Mouse (Mus musculus): ENCODE measurements around the gene Mfn1. TPM values are rescaled to one million over a fixed set of nuclear protein-coding genes. Genes with fewer than 3 reads are reported as not detected.
A peak's percentile ranks its signal among the peaks of the same experiment; 100 is the strongest.

Mfn1 gene
- polyA plus RNA-seq, 1 experiment from 2014 or later = 41.7 TPM

GRCm38 (mm10) chr3:32494387-32495087, 34.7 kb upstream of the Mfn1 start:
- no peak overlapping the region for H3K4me2 ChIP-seq (ENCODE audit: low read length)
- peaks cover 2% of the 10 kb centered on the region; the same call in 1 of the 2 replicates for H3K4me1 ChIP-seq (replicated peaks; ENCODE audit: control insufficient read depth, insufficient read depth, low read length)
- H3K27ac ChIP-seq (ENCODE audit: low read length) = no peak overlapping the region
- H3K36me3 ChIP-seq (ENCODE audit: control insufficient read depth, insufficient read depth) = no peaks in the 10 kb centered on the region
- no peak overlapping the region for H3K4me3 ChIP-seq (replicated peaks; ENCODE audit: low read length)
- H3K27me3 ChIP-seq (replicated peaks; ENCODE audit: control insufficient read depth, insufficient read depth, low read length) = no peaks in the 10 kb centered on the region
- ATAC-seq = no peak
- H3K9ac ChIP-seq (replicated peaks; ENCODE audit: low read depth, low read length) = no peak overlapping the region
- H3K9me3 ChIP-seq (ENCODE audit: control insufficient read depth, low read length) = no peaks in the 10 kb centered on the region
- 94% methylated on average over 8 of the region's 8 CpGs for WGBS

- H3K36me3 ChIP-seq (ENCODE audit: control insufficient read depth, insufficient read depth) = no peaks in the 10 kb centered on the region
- no peak overlapping the region for H3K4me2 ChIP-seq (ENCODE audit: low read length)
- H3K27ac ChIP-seq (ENCODE audit: low read length) = no peak overlapping the region
- WGBS = 34% methylated on average over 8 of the region's 8 CpGs
- peaks cover 2% of the 10 kb centered on the region; the same call in 1 of the 2 replicates for H3K4me1 ChIP-seq (replicated peaks; ENCODE audit: control insufficient read depth, insufficient read depth, low read length)
- no peak overlapping the region for H3K9ac ChIP-seq (replicated peaks; ENCODE audit: low read depth, low read length)
- no peak overlapping the region for H3K4me3 ChIP-seq (replicated peaks; ENCODE audit: low read length)
- H3K27me3 ChIP-seq (replicated peaks; ENCODE audit: control insufficient read depth, insufficient read depth, low read length) = no peaks in the 10 kb centered on the region
- H3K9me3 ChIP-seq (ENCODE audit: control insufficient read depth, low read length) = no peaks in the 10 kb centered on the region
- ATAC-seq = no peak; the same call in 1 of the 2 replicates
Measured at GRCm38 (mm10) chr3:32495088-32495770, 34.0 kb upstream of the Mfn1 start.

- Histone ChIP-seq H3K27me3 (replicated peaks; ENCODE audit: control insufficient read depth, insufficient read depth, low read length) (no peaks in the 10 kb centered on the region), H3K4me1 (replicated peaks; ENCODE audit: control insufficient read depth, insufficient read depth, low read length) (peaks cover 2% of the 10 kb centered on the region; the same call in 1 of the 2 replicates), H3K27ac (ENCODE audit: low read length) (no peak overlapping the region), H3K9ac (replicated peaks; ENCODE audit: low read depth, low read length) (no peak overlapping the region), H3K9me3 (ENCODE audit: control insufficient read depth, low read length) (no peaks in the 10 kb centered on the region), H3K36me3 (ENCODE audit: control insufficient read depth, insufficient read depth) (no peaks in the 10 kb centered on the region), H3K4me3 (replicated peaks; ENCODE audit: low read length) (no peak overlapping the region), H3K4me2 (ENCODE audit: low read length) (no peak overlapping the region)
- peak; percentile 52 for ATAC-seq
- 37% methylated on average over 8 of the region's 8 CpGs for WGBS
Measured at GRCm38 (mm10) chr3:32495856-32496710, 33.2 kb upstream of the Mfn1 start.

- H3K27me3 ChIP-seq (replicated peaks; ENCODE audit: control insufficient read depth, insufficient read depth, low read length) = no peaks in the 10 kb centered on the region
- H3K9me3 ChIP-seq (ENCODE audit: control insufficient read depth, low read length) = no peaks in the 10 kb centered on the region
- 93% methylated on average over 1 of the region's 1 CpGs for WGBS
- no peak overlapping the region for H3K4me3 ChIP-seq (replicated peaks; ENCODE audit: low read length)
- no peak overlapping the region for H3K27ac ChIP-seq (ENCODE audit: low read length)
- H3K4me2 ChIP-seq (ENCODE audit: low read length) = no peak overlapping the region
- H3K4me1 ChIP-seq (replicated peaks; ENCODE audit: control insufficient read depth, insufficient read depth, low read length) = peaks cover 2% of the 10 kb centered on the region; the same call in 1 of the 2 replicates
- no peak for ATAC-seq
- H3K9ac ChIP-seq (replicated peaks; ENCODE audit: low read depth, low read length) = no peak overlapping the region
- no peaks in the 10 kb centered on the region for H3K36me3 ChIP-seq (ENCODE audit: control insufficient read depth, insufficient read depth)
Measured at GRCm38 (mm10) chr3:32496711-32497070, 32.6 kb upstream of the Mfn1 start.

GRCm38 (mm10) chr3:32500346-32500745, 28.9 kb upstream of the Mfn1 start:
- 93% methylated on average over 2 of the region's 2 CpGs for WGBS
- Histone ChIP-seq H3K4me1 (replicated peaks; ENCODE audit: control insufficient read depth, insufficient read depth, low read length) (peaks cover 2% of the 10 kb centered on the region; the same call in 1 of the 2 replicates), H3K4me2 (ENCODE audit: low read length) (no peak overlapping the region), H3K27me3 (replicated peaks; ENCODE audit: control insufficient read depth, insufficient read depth, low read length) (no peaks in the 10 kb centered on the region), H3K9me3 (ENCODE audit: control insufficient read depth, low read length) (no peaks in the 10 kb centered on the region), H3K36me3 (ENCODE audit: control insufficient read depth, insufficient read depth) (no peaks in the 10 kb centered on the region), H3K4me3 (replicated peaks; ENCODE audit: low read length) (no peak overlapping the region), H3K9ac (replicated peaks; ENCODE audit: low read depth, low read length) (no peak overlapping the region), H3K27ac (ENCODE audit: low read length) (no peak overlapping the region)
- no peak for ATAC-seq

GRCm38 (mm10) chr3:32505841-32506240, 23.4 kb upstream of the Mfn1 start:
- Histone ChIP-seq H3K9me3 (ENCODE audit: control insufficient read depth, low read length) (no peaks in the 10 kb centered on the region), H3K4me3 (replicated peaks; ENCODE audit: low read length) (no peak overlapping the region), H3K36me3 (ENCODE audit: control insufficient read depth, insufficient read depth) (no peaks in the 10 kb centered on the region), H3K4me1 (replicated peaks; ENCODE audit: control insufficient read depth, insufficient read depth, low read length) (peaks cover 9% of the 10 kb centered on the region; the same call in 1 of the 2 replicates), H3K9ac (replicated peaks; ENCODE audit: low read depth, low read length) (no peak overlapping the region), H3K4me2 (ENCODE audit: low read length) (no peak overlapping the region), H3K27me3 (replicated peaks; ENCODE audit: control insufficient read depth, insufficient read depth, low read length) (no peaks in the 10 kb centered on the region), H3K27ac (ENCODE audit: low read length) (no peak overlapping the region)
- WGBS = 72% methylated on average over 3 of the region's 3 CpGs
- no peak for ATAC-seq

- Histone ChIP-seq H3K27ac (ENCODE audit: low read length) (no peak overlapping the region), H3K4me3 (replicated peaks; ENCODE audit: low read length) (no peak overlapping the region), H3K9ac (replicated peaks; ENCODE audit: low read depth, low read length) (no peak overlapping the region), H3K36me3 (ENCODE audit: control insufficient read depth, insufficient read depth) (no peaks in the 10 kb centered on the region), H3K9me3 (ENCODE audit: control insufficient read depth, low read length) (no peaks in the 10 kb centered on the region), H3K27me3 (replicated peaks; ENCODE audit: control insufficient read depth, insufficient read depth, low read length) (no peaks in the 10 kb centered on the region), H3K4me1 (replicated peaks; ENCODE audit: control insufficient read depth, insufficient read depth, low read length) (peaks cover 17% of the 10 kb centered on the region), H3K4me2 (ENCODE audit: low read length) (no peak overlapping the region)
- WGBS = 60% methylated on average over 11 of the region's 11 CpGs
- ATAC-seq = no peak
Measured at GRCm38 (mm10) chr3:32506366-32507225, 22.7 kb upstream of the Mfn1 start.

- Histone ChIP-seq H3K9ac (replicated peaks; ENCODE audit: low read depth, low read length) (0 out of 2 replicates have a peak overlapping the region, but pooled peaks have one; percentile 2), H3K27ac (ENCODE audit: low read length) (no peak overlapping the region), H3K4me2 (ENCODE audit: low read length) (peak overlapping the region; percentile 90), H3K4me3 (replicated peaks; ENCODE audit: low read length) (no peak overlapping the region; the same call in 1 of the 2 replicates), H3K4me1 (replicated peaks; ENCODE audit: control insufficient read depth, insufficient read depth, low read length) (peaks cover 25% of the 10 kb centered on the region), H3K36me3 (ENCODE audit: control insufficient read depth, insufficient read depth) (no peaks in the 10 kb centered on the region), H3K27me3 (replicated peaks; ENCODE audit: control insufficient read depth, insufficient read depth, low read length) (no peaks in the 10 kb centered on the region), H3K9me3 (ENCODE audit: control insufficient read depth, low read length) (no peaks in the 10 kb centered on the region)
- WGBS = 1% methylated on average over 17 of the region's 17 CpGs
- peak; percentile 35 for ATAC-seq
Measured at GRCm38 (mm10) chr3:32508666-32509324, 20.5 kb upstream of the Mfn1 start.
